Mouse (Mus musculus) embryonic fibroblast, embryonic 13.5 days (primary cell): ENCODE measurements around the gene Ppil4.

ENCODE experiments used
- CTCF ChIP-seq: IDR thresholded peaks from 2 replicates; pipeline ENCODE4 v1.5.1; 2011; ENCODE audit warnings: mild to moderate bottlenecking, control low read depth, low read length, moderate library complexity, borderline replicate concordance; ENCODE audit not compliant: insufficient read depth
- POLR2A ChIP-seq: IDR thresholded peaks from 2 replicates; pipeline ENCODE4 v1.6.1; 2011; ENCODE audit warnings: low read depth, mild to moderate bottlenecking, control low read depth, low read length, moderate library complexity

DNA sequence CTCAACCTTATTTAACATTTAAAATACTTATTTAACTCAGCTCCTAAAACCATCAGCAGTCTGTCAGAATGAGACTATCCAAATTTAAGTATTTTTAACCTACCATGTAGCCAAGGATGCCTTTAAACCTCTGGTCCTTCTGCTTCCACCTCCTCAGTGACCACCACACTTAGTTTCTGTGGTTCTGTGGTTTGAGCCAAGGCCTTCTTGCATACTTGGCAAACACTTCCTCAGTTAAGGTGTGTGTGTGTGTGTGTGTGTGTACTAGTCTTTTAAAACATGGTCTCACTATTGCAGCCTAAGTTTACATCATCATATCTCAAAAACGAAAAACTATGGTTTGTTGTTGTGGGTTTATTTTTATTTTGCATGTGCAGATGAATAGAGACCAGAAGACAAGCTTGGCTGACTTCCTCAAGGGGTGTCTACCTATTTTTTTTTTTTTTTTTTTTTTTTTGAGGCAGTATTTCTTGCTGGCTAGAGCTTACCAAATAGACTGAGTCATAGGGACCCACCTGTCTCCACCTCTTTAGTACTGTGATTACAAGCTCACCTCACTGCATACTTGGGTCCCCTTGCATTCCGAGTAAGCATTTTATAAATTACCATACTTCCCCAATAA is 9.9 kb downstream of the Ppil4 start:
- TF ChIP-seq CTCF, result no peak
- TF ChIP-seq POLR2A, result no peak
